Mouse (Mus musculus) forebrain, postnatal 0 days (tissue): ENCODE measurements around the gene Slc9a9. TPM values are rescaled to one million over a fixed set of nuclear protein-coding genes. Genes with fewer than 3 reads are reported as not detected.
A peak's percentile ranks its signal among the peaks of the same experiment; 100 is the strongest.

Experiments
- ATAC-seq: fragments of 200-750 bp; cut with Nextera tagmentation; 2 replicates; pipeline ENCODE4 v1.8.0; 2017; ENCODE audit warnings: mild to moderate bottlenecking, moderate library complexity
- DNase-seq: peaks from one replicate; pipeline ENCODE4 v3.0.0-alpha.2; 2015
- H3K27ac ChIP-seq: fragments of 300-500 bp; sonication (generic); 2 replicates; pipeline ENCODE4 v1.5.1; 2014; ENCODE audit warnings: low read depth, mild to moderate bottlenecking, antibody characterized with exemption, low read length, moderate library complexity, mixed read lengths
- H3K27me3 ChIP-seq: fragments of 300-500 bp; sonication (generic); 2 replicates; pipeline ENCODE4 v1.6.1; 2014; ENCODE audit warnings: mild to moderate bottlenecking, low read length, mixed read lengths; ENCODE audit not compliant: insufficient read depth
- H3K36me3 ChIP-seq: fragments of 300-500 bp; sonication (generic); 2 replicates; pipeline ENCODE4 v1.6.1; 2014; ENCODE audit warnings: mild to moderate bottlenecking, moderate library complexity; ENCODE audit not compliant: insufficient read depth
- H3K4me1 ChIP-seq: fragments of 300-500 bp; sonication (generic); 2 replicates; pipeline ENCODE4 v1.6.1; 2014; ENCODE audit warnings: antibody characterized with exemption; ENCODE audit not compliant: insufficient read depth
- H3K4me2 ChIP-seq: fragments of 300-500 bp; sonication (generic); 2 replicates; pipeline ENCODE4 v1.6.1; 2014; ENCODE audit warnings: low read depth, mild to moderate bottlenecking, moderate library complexity
- H3K4me3 ChIP-seq: fragments of 300-500 bp; sonication (generic); 2 replicates; pipeline ENCODE4 v1.5.1; 2014; ENCODE audit warnings: low read depth, low read length, mixed read lengths
- H3K9ac ChIP-seq: fragments of 300-500 bp; sonication (generic); 2 replicates; pipeline ENCODE4 v1.6.1; 2014; ENCODE audit warnings: mild to moderate bottlenecking
- H3K9me3 ChIP-seq: fragments of 300-500 bp; sonication (generic); 2 replicates; pipeline ENCODE4 v1.6.1; 2016; ENCODE audit warnings: low read length
- CTCF ChIP-seq: sonication (generic); IDR thresholded peaks from 2 replicates; pipeline ENCODE4 v1.5.1; 2016; ENCODE audit warnings: antibody characterized with exemption, control low read depth, low read depth
- WGBS: fragments of 180-500 bp; shearing (Covaris S2); extraction: QIAGEN DNeasy Blood & Tissue Kit; methylation state at CpG from one replicate; pipeline ENCODE4 v1.1.7; 2014; 5-methylcytosine and 5-hydroxymethylcytosine counted together
- polyA plus RNA-seq: library from polyadenylated mRNA; unstranded; fragments of >200 nt; fragmentation: Nextera tagmentation; extraction: Ambion mirVana; gene quantifications from 2 replicates; pipeline ENCODE4 v1.2.1, GENCODE M21; 2015
- total RNA-seq: library from RNA; depleted of rRNA; stranded (reverse); fragments of >200 nt; gene quantifications from 2 replicates; pipeline ENCODE4 v1.2.3, GENCODE M21; 2014

Gene Slc9a9
- total and polyA plus RNA-seq, 2 experiments from 2014 or later, result 4.8 to 6.7 TPM

DNA sequence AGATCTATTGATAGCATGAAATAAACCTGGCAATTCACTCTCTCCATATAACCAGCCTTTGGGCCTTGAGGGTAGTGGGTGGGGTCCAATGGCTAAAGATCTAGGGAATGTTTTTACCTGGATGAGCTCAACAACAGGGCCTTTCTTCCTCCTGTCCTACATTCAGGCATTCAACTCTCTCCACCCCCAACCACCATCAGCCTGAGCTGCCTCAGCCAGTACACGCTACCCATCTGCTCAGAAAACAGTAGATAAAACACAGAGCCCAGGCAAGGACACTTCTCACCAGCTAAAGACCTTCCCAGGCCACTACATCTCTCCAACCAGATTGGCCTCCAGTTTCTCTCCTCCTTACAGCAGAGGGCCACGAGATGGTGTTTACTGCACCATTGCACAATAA, 510.3 kb downstream of the Slc9a9 start:
- no peak for TF ChIP-seq CTCF
- Histone ChIP-seq H3K9me3 (no peaks in the 10 kb centered on the region), H3K4me2 (no peak overlapping the region), H3K36me3 (no peaks in the 10 kb centered on the region), H3K9ac (no peak overlapping the region), H3K27me3 (no peaks in the 10 kb centered on the region), H3K4me1 (0 out of 2 replicates have a peak, but pooled peaks cover 9% of the 10 kb centered on the region), H3K4me3 (no peak overlapping the region), H3K27ac (no peak overlapping the region)
- ATAC-seq (no peak), DNase-seq (no peak)
- 68% methylated on average over 2 of the region's 2 CpGs for WGBS

DNA sequence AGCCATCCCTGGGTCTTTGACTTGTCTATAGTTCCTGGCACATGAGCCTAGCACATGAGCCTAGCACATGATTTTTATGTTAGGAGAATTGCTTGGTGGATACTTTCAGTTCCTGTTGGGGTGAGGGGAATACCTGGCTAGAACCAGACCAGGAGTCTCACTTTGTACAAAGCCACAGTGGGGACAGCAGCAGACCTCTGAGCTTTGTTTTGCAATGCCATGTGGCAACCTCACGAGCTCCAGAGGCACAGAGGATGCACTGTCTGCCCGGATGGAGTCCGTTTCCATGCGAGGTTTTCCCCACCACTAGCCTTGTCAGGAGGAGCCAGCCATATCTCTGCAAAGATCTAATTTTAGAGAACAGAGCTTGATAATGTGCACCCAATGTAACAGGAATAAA, 510.9 kb downstream of the Slc9a9 start:
- 71% methylated on average over 4 of the region's 4 CpGs for WGBS
- TF ChIP-seq CTCF, result no peak
- H3K4me2 ChIP-seq, result no peak overlapping the region
- H3K4me3 ChIP-seq, result no peak overlapping the region
- no peak overlapping the region for H3K9ac ChIP-seq
- H3K4me1 ChIP-seq, result 0 out of 2 replicates have a peak, but pooled peaks cover 9% of the 10 kb centered on the region
- no peaks in the 10 kb centered on the region for H3K36me3 ChIP-seq
- H3K27ac ChIP-seq, result no peak overlapping the region
- no peaks in the 10 kb centered on the region for H3K27me3 ChIP-seq
- H3K9me3 ChIP-seq, result no peaks in the 10 kb centered on the region
- ATAC-seq (no peak), DNase-seq (no peak)

DNA sequence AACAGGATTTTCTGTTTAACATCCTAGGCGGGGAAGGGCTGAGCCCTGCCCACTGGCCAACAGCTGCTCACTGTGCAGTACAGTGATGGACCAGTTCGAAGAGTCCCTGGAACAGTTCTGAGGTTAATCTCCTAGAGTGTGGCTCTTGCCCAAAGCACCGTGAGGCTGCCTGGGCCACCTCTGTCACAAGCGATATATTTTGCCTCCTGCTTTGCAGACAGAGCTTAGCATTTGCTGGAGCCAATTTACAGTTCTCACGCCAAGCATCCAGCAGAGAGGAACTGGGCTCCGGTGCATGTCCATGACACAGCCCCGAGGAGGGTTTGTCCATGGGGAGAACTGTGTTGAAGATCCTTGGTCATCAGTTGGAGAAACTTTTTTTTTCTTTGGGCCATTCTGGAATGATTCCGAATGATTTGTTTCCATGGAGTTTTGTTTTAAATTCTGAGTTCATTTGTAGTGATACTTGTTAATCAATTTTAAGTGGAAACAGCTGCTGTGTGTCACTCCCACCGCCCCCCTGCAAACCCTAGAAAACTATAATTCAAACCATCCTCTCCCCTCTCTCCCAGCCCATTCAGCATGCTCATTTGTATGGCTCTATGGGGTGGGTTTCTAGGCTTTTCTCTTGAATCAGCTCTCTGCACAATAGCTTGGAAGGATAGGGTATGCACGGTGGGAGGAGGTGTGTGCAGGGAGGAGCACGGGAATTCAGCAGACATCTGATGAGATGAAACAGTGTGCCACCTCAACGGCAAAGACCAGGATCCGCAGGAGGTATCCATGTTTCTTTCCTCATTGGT, 511.7 kb downstream of the Slc9a9 start:
- WGBS, result 32% methylated on average over 13 of the region's 13 CpGs
- ATAC-seq, result peak; percentile 86
- H3K4me1 ChIP-seq, result 0 out of 2 replicates have a peak, but pooled peaks cover 9% of the 10 kb centered on the region
- H3K4me3 ChIP-seq, result no peak overlapping the region
- H3K4me2 ChIP-seq, result no peak overlapping the region
- no peak for TF ChIP-seq CTCF
- no peaks in the 10 kb centered on the region for H3K9me3 ChIP-seq
- H3K27ac ChIP-seq, result no peak overlapping the region
- no peaks in the 10 kb centered on the region for H3K27me3 ChIP-seq
- no peak for DNase-seq
- no peaks in the 10 kb centered on the region for H3K36me3 ChIP-seq
- no peak overlapping the region for H3K9ac ChIP-seq

DNA sequence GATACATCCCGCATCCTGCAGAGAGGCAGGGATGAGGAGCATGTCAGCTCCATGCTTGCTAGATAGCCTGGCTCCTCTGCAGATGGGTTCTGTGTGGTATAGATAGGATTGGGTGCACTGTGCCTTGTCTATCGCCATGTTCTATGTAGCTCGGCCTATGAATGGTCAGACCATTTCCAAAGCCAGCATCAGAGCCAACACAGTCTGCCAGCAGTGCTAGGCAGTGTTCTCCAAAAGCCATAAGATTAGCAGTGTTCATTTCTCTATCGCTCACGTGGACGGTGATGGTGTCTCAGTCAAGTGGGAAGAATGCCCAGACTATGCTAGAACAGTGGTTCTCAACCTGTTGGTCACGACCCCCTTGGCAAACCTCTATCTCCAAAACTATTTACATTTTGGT, 512.6 kb downstream of the Slc9a9 start:
- H3K27me3 ChIP-seq, result no peaks in the 10 kb centered on the region
- no peaks in the 10 kb centered on the region for H3K36me3 ChIP-seq
- TF ChIP-seq CTCF, result no peak
- no peak for DNase-seq
- H3K4me2 ChIP-seq, result no peak overlapping the region
- no peak overlapping the region for H3K9ac ChIP-seq
- WGBS, result 74% methylated on average over 7 of the region's 7 CpGs
- no peaks in the 10 kb centered on the region for H3K9me3 ChIP-seq
- H3K4me1 ChIP-seq, result 0 out of 2 replicates have a peak, but pooled peaks cover 14% of the 10 kb centered on the region
- ATAC-seq, result no peak
- H3K27ac ChIP-seq, result no peak overlapping the region
- no peak overlapping the region for H3K4me3 ChIP-seq

DNA sequence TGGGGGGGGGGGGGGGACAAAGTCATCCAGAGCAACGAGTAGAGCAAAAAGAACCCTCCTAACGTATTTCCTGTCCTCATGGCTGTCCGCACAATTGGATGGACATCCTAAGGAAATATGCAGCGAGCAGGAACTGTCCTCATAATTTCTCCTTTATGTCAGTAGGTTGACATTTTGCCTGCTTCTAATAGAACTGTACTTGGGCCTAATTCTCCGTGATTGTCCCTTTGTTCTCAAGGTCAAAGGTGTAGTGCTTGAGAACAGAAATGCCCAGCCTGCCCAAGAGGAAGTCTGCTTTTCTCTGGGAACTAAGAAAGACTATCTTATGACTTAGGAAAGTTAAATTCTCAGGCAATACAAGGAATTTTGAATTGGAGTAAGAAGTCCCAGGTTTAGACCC, 514.7 kb downstream of the Slc9a9 start:
- WGBS, result 84% methylated on average over 5 of the region's 5 CpGs
- no peak for TF ChIP-seq CTCF
- no peak overlapping the region for H3K9ac ChIP-seq
- no peaks in the 10 kb centered on the region for H3K36me3 ChIP-seq
- DNase-seq (no peak), ATAC-seq (no peak)
- H3K9me3 ChIP-seq, result no peaks in the 10 kb centered on the region
- H3K4me3 ChIP-seq, result no peak overlapping the region
- no peak overlapping the region for H3K27ac ChIP-seq
- 0 out of 2 replicates have a peak, but pooled peaks cover 14% of the 10 kb centered on the region for H3K4me1 ChIP-seq
- no peak overlapping the region for H3K4me2 ChIP-seq
- H3K27me3 ChIP-seq, result no peaks in the 10 kb centered on the region

DNA sequence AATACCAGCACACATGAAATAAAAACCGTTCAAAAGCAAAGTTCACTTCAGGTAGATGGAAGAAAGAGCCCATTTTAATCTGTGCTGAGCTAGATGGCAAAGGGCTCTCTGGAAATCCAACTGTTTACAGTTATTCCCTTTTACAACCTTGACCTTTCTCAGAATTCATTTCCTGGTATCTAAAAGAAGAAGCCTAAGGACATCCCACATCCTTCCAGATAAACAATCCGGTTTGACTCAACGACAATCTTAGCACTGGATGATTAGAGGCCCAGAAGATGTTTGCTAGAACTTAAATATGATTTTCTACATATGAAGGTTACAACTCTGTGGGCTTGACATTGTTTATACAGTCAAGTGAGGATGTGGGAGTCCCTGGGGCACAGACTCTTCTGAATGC, 516.1 kb downstream of the Slc9a9 start:
- H3K4me2 ChIP-seq, result no peak overlapping the region
- DNase-seq (no peak), ATAC-seq (no peak)
- H3K9ac ChIP-seq, result no peak overlapping the region
- no peaks in the 10 kb centered on the region for H3K9me3 ChIP-seq
- no peaks in the 10 kb centered on the region for H3K27me3 ChIP-seq
- H3K4me3 ChIP-seq, result no peak overlapping the region
- WGBS, result 87% methylated on average over 3 of the region's 3 CpGs
- no peak for TF ChIP-seq CTCF
- H3K4me1 ChIP-seq, result 0 out of 2 replicates have a peak, but pooled peaks cover 14% of the 10 kb centered on the region
- no peak overlapping the region for H3K27ac ChIP-seq
- H3K36me3 ChIP-seq, result no peaks in the 10 kb centered on the region
